Mouse (Mus musculus): ENCODE measurements around the gene Ece1. TPM values are rescaled to one million over a fixed set of nuclear protein-coding genes. Genes with fewer than 3 reads are reported as not detected.

Gene Ece1
- total and polyA plus RNA-seq, 3 experiments = 27.3 to 120 (median 102) TPM

DNA sequence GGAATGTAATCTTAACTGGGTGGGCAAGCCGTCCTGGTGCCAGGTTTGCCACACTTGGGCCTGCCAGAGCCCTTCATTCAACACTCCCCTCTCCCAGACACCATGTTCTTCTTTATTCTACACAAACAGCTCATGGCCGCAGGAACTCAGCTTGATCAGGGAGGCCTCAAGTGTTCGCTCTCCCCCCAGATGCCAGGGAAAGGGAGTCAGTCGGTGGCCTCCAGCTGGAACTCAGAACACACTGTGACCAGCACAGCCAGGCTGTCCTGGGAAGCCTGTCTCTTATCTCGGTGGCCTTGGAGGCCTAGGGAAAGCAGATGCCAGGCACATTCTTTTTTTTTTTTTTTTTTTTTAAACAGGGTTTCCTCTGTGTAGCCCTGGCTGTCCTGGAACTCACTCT, 71.3 kb downstream of the Ece1 start:
- intact Hi-C loops (cut with DNase I) = no loop called here
- TF ChIP-seq POLR2A (IDR thresholded peaks at IDR 0.05; ENCODE audit: insufficient read depth, low read depth, low read length) (no peak), EP300 (IDR thresholded peaks at IDR 0.05; ENCODE audit: insufficient read depth, low read depth, low read length) (no peak), CTCF (IDR thresholded peaks at IDR 0.05) (no peak)
- H3K27ac ChIP-seq = peak overlapping the region; percentile 33
- no peaks in the 10 kb centered on the region for H3K27me3 ChIP-seq (ENCODE audit: control insufficient read depth, insufficient read depth, low read length)
- H3K9ac ChIP-seq (ENCODE audit: low read depth, low read length) = no peak overlapping the region
- H3K4me1 ChIP-seq (ENCODE audit: control insufficient read depth, insufficient read depth, low read length) = peaks cover 20% of the 10 kb centered on the region
- no peaks in the 10 kb centered on the region; the same call in 1 of the 2 replicates for H3K36me3 ChIP-seq (ENCODE audit: control insufficient read depth, insufficient read depth, low read length)
- peak in 1 of 2 experiments; percentile 37 for DNase-seq
- H3K79me2 ChIP-seq (replicated peaks; ENCODE audit: control insufficient read depth, insufficient read depth, low read length) = no peaks in the 10 kb centered on the region
- H3K4me3 ChIP-seq = no peak overlapping the region
- WGBS = 64% methylated on average over 5 of the region's 5 CpGs

DNA sequence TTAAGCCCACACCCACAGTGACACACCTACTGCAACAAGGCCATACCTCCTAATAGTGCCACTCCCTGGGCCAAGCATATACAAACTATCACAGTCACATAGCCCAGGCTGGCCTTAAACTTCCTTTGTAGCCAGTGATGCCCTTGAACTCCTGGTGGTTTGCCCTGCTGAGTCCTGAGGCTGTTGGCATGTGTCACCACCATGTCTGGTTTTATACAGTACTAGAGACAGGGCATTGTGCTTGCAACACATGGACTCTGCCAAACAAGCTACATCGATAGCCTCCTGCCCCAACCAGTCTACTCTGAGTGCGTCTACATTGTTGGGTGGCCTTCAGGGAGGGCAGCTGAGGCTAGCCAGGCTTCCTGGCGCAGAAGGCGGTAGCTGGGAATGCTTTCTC, 74.1 kb downstream of the Ece1 start:
- Histone ChIP-seq H3K36me3 (ENCODE audit: control insufficient read depth, insufficient read depth, low read length) (no peaks in the 10 kb centered on the region; the same call in 1 of the 2 replicates), H3K4me1 (ENCODE audit: control insufficient read depth, insufficient read depth, low read length) (peaks cover 10% of the 10 kb centered on the region), H3K79me2 (replicated peaks; ENCODE audit: control insufficient read depth, insufficient read depth, low read length) (no peaks in the 10 kb centered on the region), H3K9ac (ENCODE audit: low read depth, low read length) (no peak overlapping the region), H3K4me3 (no peak overlapping the region), H3K27ac (no peak overlapping the region), H3K27me3 (ENCODE audit: control insufficient read depth, insufficient read depth, low read length) (no peaks in the 10 kb centered on the region)
- DNase-seq = no peak
- intact Hi-C loops (cut with DNase I) = no loop called here
- WGBS = 85% methylated on average over 4 of the region's 4 CpGs
- TF ChIP-seq POLR2A (IDR thresholded peaks at IDR 0.05; ENCODE audit: insufficient read depth, low read depth, low read length) (no peak), CTCF (IDR thresholded peaks at IDR 0.05) (no peak), EP300 (IDR thresholded peaks at IDR 0.05; ENCODE audit: insufficient read depth, low read depth, low read length) (no peak)

GRCm38 (mm10) chr4:137940061-137940460, 78.0 kb downstream of the Ece1 start:
- 94% methylated on average over 10 of the region's 10 CpGs for WGBS
- intact Hi-C loops (cut with DNase I) = loop anchor here (5.0 kb wide), 1 partner anchor 43 kb away; no protein-coding TSS in a partner anchor
- TF ChIP-seq CTCF (IDR thresholded peaks at IDR 0.05) = no peak
- no peak for TF ChIP-seq POLR2A (IDR thresholded peaks at IDR 0.05; ENCODE audit: insufficient read depth, low read depth, low read length)
- no peak for TF ChIP-seq EP300 (IDR thresholded peaks at IDR 0.05; ENCODE audit: insufficient read depth, low read depth, low read length)
- H3K36me3 ChIP-seq (ENCODE audit: control insufficient read depth, insufficient read depth, low read length) = no peaks in the 10 kb centered on the region
- H3K4me3 ChIP-seq = no peak overlapping the region
- no peak for DNase-seq
- H3K27me3 ChIP-seq (ENCODE audit: control insufficient read depth, insufficient read depth, low read length) = no peaks in the 10 kb centered on the region
- H3K9ac ChIP-seq (ENCODE audit: low read depth, low read length) = no peak overlapping the region
- no peak overlapping the region for H3K27ac ChIP-seq
- no peaks in the 10 kb centered on the region for H3K79me2 ChIP-seq (replicated peaks; ENCODE audit: control insufficient read depth, insufficient read depth, low read length)
- H3K4me1 ChIP-seq (ENCODE audit: control insufficient read depth, insufficient read depth, low read length) = peaks cover 5% of the 10 kb centered on the region

DNA sequence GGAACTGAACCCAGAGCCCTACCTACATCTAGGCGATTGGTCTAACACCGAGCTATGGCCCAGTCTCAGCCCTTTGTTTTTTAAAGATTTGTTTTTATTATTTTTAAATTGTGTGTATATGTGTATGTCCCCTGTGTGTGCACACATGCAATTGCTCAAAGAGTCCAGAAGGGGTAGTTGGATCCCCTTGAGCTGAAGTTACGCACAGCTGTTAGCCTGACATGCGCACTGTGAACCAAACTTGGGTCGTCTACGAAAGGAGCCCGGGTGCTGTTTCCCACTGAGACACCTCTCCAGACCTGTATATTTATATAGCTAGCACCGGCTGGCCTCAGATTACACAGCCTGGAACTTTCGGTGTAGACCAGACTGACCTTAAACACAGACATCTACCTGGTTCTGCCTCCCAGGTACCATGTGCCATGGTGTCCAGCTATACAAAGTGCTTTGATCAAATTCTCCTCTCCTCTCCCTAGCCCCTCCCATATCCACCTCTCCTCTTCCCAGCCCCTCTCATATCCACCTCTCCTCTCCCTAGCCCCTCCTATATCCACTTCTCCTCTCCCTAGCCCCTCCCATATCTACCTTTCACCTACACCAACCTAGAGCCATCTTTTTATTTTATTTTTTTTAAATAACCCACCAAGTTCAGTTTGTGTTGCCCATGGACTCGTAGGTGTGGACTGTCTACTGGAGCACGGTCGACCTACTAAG, 79.3 kb downstream of the Ece1 start:
- 91% methylated on average over 12 of the region's 12 CpGs for WGBS
- no peaks in the 10 kb centered on the region for H3K36me3 ChIP-seq (ENCODE audit: control insufficient read depth, insufficient read depth, low read length)
- H3K27ac ChIP-seq = peak overlapping the region; percentile 44
- no peak overlapping the region for H3K9ac ChIP-seq (ENCODE audit: low read depth, low read length)
- no peak overlapping the region for H3K4me3 ChIP-seq
- peaks cover 5% of the 10 kb centered on the region for H3K4me1 ChIP-seq (ENCODE audit: control insufficient read depth, insufficient read depth, low read length)
- intact Hi-C loops (cut with DNase I) = loop anchor here (5.0 kb wide), 1 partner anchor 44 kb away; no protein-coding TSS in a partner anchor
- H3K27me3 ChIP-seq (ENCODE audit: control insufficient read depth, insufficient read depth, low read length) = no peaks in the 10 kb centered on the region
- DNase-seq = no peak
- H3K79me2 ChIP-seq (replicated peaks; ENCODE audit: control insufficient read depth, insufficient read depth, low read length) = no peaks in the 10 kb centered on the region
- no peak for TF ChIP-seq EP300 (IDR thresholded peaks at IDR 0.05; ENCODE audit: insufficient read depth, low read depth, low read length)
- peak; percentile 27 for TF ChIP-seq CTCF (IDR thresholded peaks at IDR 0.05)

- Histone ChIP-seq H3K36me3 (ENCODE audit: control insufficient read depth, insufficient read depth, low read length) (no peaks in the 10 kb centered on the region), H3K27me3 (ENCODE audit: control insufficient read depth, insufficient read depth, low read length) (no peaks in the 10 kb centered on the region), H3K4me1 (ENCODE audit: control insufficient read depth, insufficient read depth, low read length) (peaks cover 5% of the 10 kb centered on the region), H3K9ac (ENCODE audit: low read depth, low read length) (no peak overlapping the region), H3K79me2 (replicated peaks; ENCODE audit: control insufficient read depth, insufficient read depth, low read length) (no peaks in the 10 kb centered on the region), H3K4me3 (no peak overlapping the region), H3K27ac (peak overlapping the region; percentile 44)
- intact Hi-C loops (cut with DNase I) = loop anchor here (5.0 kb wide), 1 partner anchor 45 kb away; no protein-coding TSS in a partner anchor
- WGBS = 60% methylated on average over 17 of the region's 17 CpGs
- 0 out of 2 replicates have a peak, but pooled peaks have one; percentile 17 for TF ChIP-seq EP300 (IDR thresholded peaks at IDR 0.05; ENCODE audit: insufficient read depth, low read depth, low read length)
- 0 out of 2 replicates have a peak, but pooled peaks have one; percentile 38 for TF ChIP-seq POLR2A (IDR thresholded peaks at IDR 0.05; ENCODE audit: insufficient read depth, low read depth, low read length)
- TF ChIP-seq CTCF (IDR thresholded peaks at IDR 0.05) = no peak
- peak; percentile 72 to 78 for DNase-seq
Measured at GRCm38 (mm10) chr4:137941871-137942781, 80.1 kb downstream of the Ece1 start.
